8 mouse cellular contexts compared by ENCODE assay signal in the genomic region with DNA sequence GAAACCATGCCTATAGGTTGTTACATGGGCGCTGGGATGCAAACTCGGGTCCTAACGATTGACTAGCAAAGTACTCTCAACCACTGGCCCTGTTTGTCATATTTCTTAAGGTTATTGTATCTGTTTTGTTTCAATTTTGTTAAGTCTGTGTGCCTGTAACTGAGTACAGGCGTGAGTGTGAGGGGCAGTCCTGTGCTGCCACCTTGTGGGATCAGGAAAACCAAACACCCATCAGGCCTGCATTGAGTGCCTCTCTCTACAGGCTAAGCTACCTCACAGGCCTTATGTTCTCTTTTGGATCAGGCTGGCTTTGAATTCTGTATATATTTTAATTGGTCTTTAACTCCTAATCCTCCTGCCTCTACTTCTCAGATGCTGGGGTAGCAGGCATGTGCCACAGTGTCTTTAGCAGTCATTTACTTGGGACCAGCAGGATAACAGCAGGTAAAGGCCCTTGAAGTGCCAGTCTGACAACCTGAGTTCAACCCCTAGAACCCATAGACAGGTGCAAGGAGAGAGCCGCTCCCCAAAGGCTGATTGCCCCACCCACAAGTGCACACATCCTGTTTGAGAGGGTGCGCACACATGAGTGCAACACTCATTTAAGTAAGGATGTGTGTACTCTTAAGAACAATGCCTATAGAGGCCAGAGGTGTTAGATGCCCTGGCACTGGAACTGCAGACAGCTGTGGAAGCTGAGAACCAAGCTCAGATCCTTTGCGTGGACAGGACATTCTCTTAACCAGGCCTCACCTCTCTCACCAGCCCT. TPM values are rescaled to one million over a fixed set of nuclear protein-coding genes. Genes with fewer than 3 reads are reported as not detected.
A peak's percentile ranks its signal among the peaks of the same experiment; 100 is the strongest.
DNase-seq lines count a peak whose midpoint lies in the region; ATAC-seq and TF ChIP-seq lines count a peak whose summit lies in the region.

No protein-coding gene starts in this region.

- TF ChIP-seq CTCF in cerebellum, adult 2 months (IDR thresholded peaks at IDR 0.05; ENCODE audit: borderline replicate concordance, insufficient read depth, low read depth, low read length): peak; percentile 55; the same call in 1 of the 2 replicates
- TF ChIP-seq CTCF in brain, embryonic 14.5 days (IDR thresholded peaks at IDR 0.05; ENCODE audit: borderline replicate concordance, extremely low read depth, insufficient read depth, insufficient read length): peak; percentile 49; the same call in 1 of the 2 replicates

- no peak overlapping the region for H3K9ac ChIP-seq in midbrain, embryonic 14.5 days (replicated peaks; ENCODE audit: low read length)
- H3K9ac ChIP-seq in midbrain, embryonic 15.5 days: no peak overlapping the region

- TF ChIP-seq POLR2A in cerebellum, adult 2 months (IDR thresholded peaks at IDR 0.05; ENCODE audit: borderline replicate concordance, insufficient read depth, low read length): no peak
- no peak for TF ChIP-seq POLR2A in brain, embryonic 14.5 days (IDR thresholded peaks at IDR 0.05; ENCODE audit: borderline replicate concordance, extremely low read depth, insufficient read depth, insufficient read length, poor library complexity, severe bottlenecking)

- no peak overlapping the region for H3K4me2 ChIP-seq in midbrain, embryonic 14.5 days (ENCODE audit: low read length)
- no peak overlapping the region for H3K4me2 ChIP-seq in midbrain, embryonic 15.5 days

- ATAC-seq in midbrain, embryonic 14.5 days (ENCODE audit: low FRiP score, low TSS enrichment): no peak
- ATAC-seq in midbrain, embryonic 15.5 days (replicated peaks): no peak

- H3K27me3 ChIP-seq in cerebellum, adult 2 months (ENCODE audit: control insufficient read depth, insufficient read depth, low read length): no peaks in the 10 kb centered on the region
- no peaks in the 10 kb centered on the region for H3K27me3 ChIP-seq in midbrain, embryonic 14.5 days (ENCODE audit: control insufficient read depth, insufficient read depth, low read length)
- no peaks in the 10 kb centered on the region for H3K27me3 ChIP-seq in midbrain, embryonic 15.5 days (replicated peaks)
- H3K27me3 ChIP-seq in limb, embryonic 10.5 days (ENCODE audit: low read depth, poor library complexity, severe bottlenecking): no peaks in the 10 kb centered on the region

- H3K4me1 ChIP-seq in cerebellum, adult 2 months (ENCODE audit: control insufficient read depth, insufficient read depth, low read length): no peaks in the 10 kb centered on the region
- no peaks in the 10 kb centered on the region for H3K4me1 ChIP-seq in midbrain, embryonic 14.5 days (ENCODE audit: control insufficient read depth, insufficient read depth, low read length)
- no peaks in the 10 kb centered on the region for H3K4me1 ChIP-seq in midbrain, embryonic 15.5 days
- H3K4me1 ChIP-seq in limb, embryonic 10.5 days: no peaks in the 10 kb centered on the region

- H3K4me3 ChIP-seq in cerebellum, adult 2 months (replicated peaks; ENCODE audit: insufficient read depth, low read depth, low read length): no peak overlapping the region
- no peak overlapping the region for H3K4me3 ChIP-seq in midbrain, embryonic 14.5 days (replicated peaks; ENCODE audit: low read depth, low read length)
- no peak overlapping the region for H3K4me3 ChIP-seq in midbrain, embryonic 15.5 days
- H3K4me3 ChIP-seq in limb, embryonic 10.5 days: no peak overlapping the region

- peak in 1 of 2 experiments; percentile 5 for DNase-seq in cerebellum, adult 2 months
- no peak for DNase-seq in cerebellum, adult 8-10 months
- DNase-seq in midbrain, embryonic 14.5 days: peak; percentile 16
- peak; percentile 23 for DNase-seq in brain, embryonic 14.5 days (ENCODE audit: low read depth)
- DNase-seq in kidney, postnatal 25 days: peak; percentile 40 to 48
- peak; percentile 6 for DNase-seq in mesoderm, embryonic 11.5 days (ENCODE audit: low read depth, low spot score)
- DNase-seq in limb, embryonic 10.5 days (ENCODE audit: low spot score): no peak

- no peaks in the 10 kb centered on the region for H3K9me3 ChIP-seq in midbrain, embryonic 14.5 days (ENCODE audit: control insufficient read depth, low read length)
- no peaks in the 10 kb centered on the region for H3K9me3 ChIP-seq in midbrain, embryonic 15.5 days
- H3K9me3 ChIP-seq in limb, embryonic 10.5 days (replicated peaks): no peaks in the 10 kb centered on the region

- H3K27ac ChIP-seq in cerebellum, adult 2 months (ENCODE audit: insufficient read depth, low read length): no peak overlapping the region
- H3K27ac ChIP-seq in midbrain, embryonic 14.5 days (replicated peaks; ENCODE audit: low read depth, low read length): no peak overlapping the region
- no peak overlapping the region for H3K27ac ChIP-seq in midbrain, embryonic 15.5 days
- H3K27ac ChIP-seq in limb, embryonic 10.5 days: no peak overlapping the region

- WGBS in cerebellum, adult 2 months: 84% methylated on average over 7 of the region's 7 CpGs
- WGBS in midbrain, embryonic 14.5 days: 84% methylated on average over 7 of the region's 7 CpGs
- 91% methylated on average over 7 of the region's 7 CpGs for WGBS in midbrain, embryonic 15.5 days
- WGBS in limb, embryonic 10.5 days: 86% methylated on average over 7 of the region's 7 CpGs

- peaks cover 54% of the 10 kb centered on the region for H3K36me3 ChIP-seq in midbrain, embryonic 14.5 days (ENCODE audit: control insufficient read depth, insufficient read depth, low read length)
- H3K36me3 ChIP-seq in midbrain, embryonic 15.5 days (replicated peaks): peaks cover 23% of the 10 kb centered on the region; the same call in 1 of the 2 replicates
- peaks cover 89% of the 10 kb centered on the region for H3K36me3 ChIP-seq in limb, embryonic 10.5 days

RNA-seq across cellular contexts. Expression of gene Eya3, which starts 38.2 kb away (rescaled TPM):
- polyA plus RNA-seq in cerebellum, adult 2 months (2012; rRNA removed): 25.1 and 27.9 TPM in 2 replicates
- polyA plus RNA-seq in midbrain, embryonic 14.5 days (2014; fragmentation: Nextera tagmentation; extraction: Ambion mirVana): 12.8 and 15.7 TPM in 2 replicates
- polyA plus RNA-seq in midbrain, embryonic 15.5 days (2015; fragmentation: Nextera tagmentation; extraction: Ambion mirVana): 14.5 and 15.3 TPM in 2 replicates
- polyA plus RNA-seq in brain, embryonic 14.5 days (2012; rRNA removed): 28.6 and 29.6 TPM in 2 replicates
- 41.9 and 43.0 TPM in 2 replicates for polyA plus RNA-seq in limb, embryonic 10.5 days (2016; fragmentation: Nextera tagmentation; extraction: Ambion mirVana)

RNA-seq across cellular contexts. Expression of gene Xkr8, which starts 55.4 kb away (rescaled TPM):
- polyA plus RNA-seq in cerebellum, adult 2 months (2012; rRNA removed): 7.4 and 7.6 TPM in 2 replicates
- polyA plus RNA-seq in midbrain, embryonic 14.5 days (2014; fragmentation: Nextera tagmentation; extraction: Ambion mirVana): 5.2 and 5.6 TPM in 2 replicates
- polyA plus RNA-seq in midbrain, embryonic 15.5 days (2015; fragmentation: Nextera tagmentation; extraction: Ambion mirVana): 4.0 and 5.4 TPM in 2 replicates
- polyA plus RNA-seq in brain, embryonic 14.5 days (2012; rRNA removed): 6.6 and 7.1 TPM in 2 replicates
- polyA plus RNA-seq in limb, embryonic 10.5 days (2016; fragmentation: Nextera tagmentation; extraction: Ambion mirVana): 5.8 and 8.4 TPM in 2 replicates

Comparison
In these comparisons a context has a peak if more than half of its experiments do, and no peak if none do; other contexts are left out.
1. DNase-seq: peak in midbrain, embryonic 14.5 days (single experiment), brain, embryonic 14.5 days (single experiment), kidney, postnatal 25 days (2 of 2) and mesoderm, embryonic 11.5 days (single experiment); none in cerebellum, adult 8-10 months (single experiment) and limb, embryonic 10.5 days (single experiment).